Mouse (Mus musculus) layer of hippocampus, adult 11-12 months (tissue): Measurements from ENCODE around the gene Dusp22.

Experiments
- DNase-seq: peaks from one replicate; pipeline ENCODE4 v3.0.0; 2022; ENCODE audit warnings: low spot score

The Dusp22 gene

DNA sequence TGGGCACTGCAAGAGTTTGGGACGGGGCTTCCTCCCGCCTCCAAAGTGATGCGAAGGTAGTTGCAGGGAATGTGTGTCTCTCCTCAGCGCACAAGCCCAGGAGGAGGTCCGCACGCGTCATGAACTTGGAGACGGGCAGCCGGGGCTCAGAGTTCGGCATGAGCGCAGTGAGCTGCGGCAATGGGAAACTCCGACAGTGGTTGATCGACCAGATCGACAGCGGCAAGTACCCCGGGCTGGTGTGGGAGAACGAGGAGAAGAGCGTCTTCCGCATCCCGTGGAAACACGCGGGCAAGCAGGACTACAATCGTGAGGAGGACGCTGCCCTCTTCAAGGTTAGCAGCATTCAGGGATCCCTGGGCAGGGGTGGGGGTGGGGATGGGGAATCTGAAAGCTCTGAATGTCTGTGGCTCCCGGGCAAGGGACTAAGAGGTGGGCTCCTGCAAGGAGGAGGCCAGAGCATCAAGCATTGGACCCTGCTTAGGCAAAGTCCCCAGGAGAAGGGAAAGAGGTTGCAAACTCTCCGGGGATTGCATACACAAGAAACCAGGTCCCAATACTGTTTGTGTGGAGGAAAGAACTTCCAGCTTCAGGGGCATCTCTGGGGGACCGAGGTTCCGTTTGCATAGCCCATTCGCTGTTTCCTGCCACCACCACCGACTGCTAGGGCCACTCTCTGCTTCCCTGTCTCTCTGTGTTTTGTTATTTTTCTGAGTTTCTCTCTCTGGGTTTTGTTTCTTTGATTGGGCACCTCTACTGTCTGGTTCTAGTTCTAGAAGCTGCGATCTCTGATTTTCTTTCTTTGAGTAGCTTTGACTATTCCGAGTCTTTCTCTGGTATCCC, 90.9 kb downstream of the Dusp22 start:
- no peak for DNase-seq

DNA sequence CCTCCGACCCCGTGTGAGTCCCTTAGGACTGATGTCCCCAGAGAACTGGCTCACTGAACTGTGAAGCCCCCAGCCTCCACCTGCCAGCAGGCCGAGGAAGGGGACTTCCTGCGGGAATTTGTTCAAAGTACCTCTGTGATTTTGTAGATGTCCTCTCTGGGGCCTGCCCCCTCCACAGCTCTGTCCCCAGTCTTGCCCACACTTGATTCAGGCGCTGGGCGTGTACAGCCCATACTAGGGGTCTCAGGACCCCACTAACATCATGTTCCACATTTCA, 91.4 kb downstream of the Dusp22 start:
- DNase-seq, result no peak

DNA sequence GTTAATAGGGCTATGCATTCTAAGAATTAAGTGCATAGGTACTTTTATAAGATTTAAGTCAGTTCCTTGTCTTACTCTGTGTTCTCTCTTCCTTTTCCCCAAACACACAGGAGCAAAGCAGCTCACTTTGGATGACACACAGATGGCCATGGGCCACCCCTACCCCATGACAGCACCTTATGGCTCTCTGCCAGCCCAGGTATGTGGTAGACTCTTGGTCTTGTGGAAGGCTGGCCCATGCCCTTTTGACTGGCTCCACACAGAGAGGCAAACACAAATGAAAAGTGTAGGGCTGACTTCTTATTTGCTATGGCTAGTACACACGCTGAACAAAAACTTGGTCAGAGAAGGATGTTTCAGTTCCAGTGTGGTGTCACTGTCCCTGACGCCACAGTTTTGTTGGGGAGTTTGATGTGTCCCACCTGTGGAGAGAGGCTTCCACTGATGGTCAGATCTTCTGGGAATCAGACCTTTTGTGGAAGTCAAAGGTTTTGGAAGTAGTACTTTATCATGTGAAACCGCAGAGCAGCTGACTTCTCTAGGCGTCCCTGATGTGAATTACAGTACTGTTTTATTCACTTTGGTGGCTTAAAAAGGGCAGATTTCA, 92.9 kb downstream of the Dusp22 start:
- DNase-seq, result no peak

DNA sequence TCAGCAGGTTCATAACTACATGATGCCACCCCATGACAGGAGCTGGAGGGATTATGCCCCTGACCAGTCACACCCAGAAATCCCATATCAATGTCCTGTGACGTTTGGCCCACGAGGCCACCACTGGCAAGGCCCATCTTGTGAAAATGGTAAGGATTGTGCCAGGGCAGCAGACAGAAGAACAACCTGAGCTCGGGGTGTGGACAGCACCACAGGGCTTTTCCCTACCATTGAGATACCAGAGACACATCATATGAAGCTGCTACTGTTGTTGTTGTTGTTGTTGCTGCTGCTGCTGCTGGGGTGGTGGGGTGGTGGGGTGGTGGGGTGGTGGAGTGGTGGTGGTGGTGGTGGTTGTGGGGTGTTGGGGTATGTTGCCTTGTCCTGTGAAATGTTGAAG, 93.6 kb downstream of the Dusp22 start:
- no peak for DNase-seq

DNA sequence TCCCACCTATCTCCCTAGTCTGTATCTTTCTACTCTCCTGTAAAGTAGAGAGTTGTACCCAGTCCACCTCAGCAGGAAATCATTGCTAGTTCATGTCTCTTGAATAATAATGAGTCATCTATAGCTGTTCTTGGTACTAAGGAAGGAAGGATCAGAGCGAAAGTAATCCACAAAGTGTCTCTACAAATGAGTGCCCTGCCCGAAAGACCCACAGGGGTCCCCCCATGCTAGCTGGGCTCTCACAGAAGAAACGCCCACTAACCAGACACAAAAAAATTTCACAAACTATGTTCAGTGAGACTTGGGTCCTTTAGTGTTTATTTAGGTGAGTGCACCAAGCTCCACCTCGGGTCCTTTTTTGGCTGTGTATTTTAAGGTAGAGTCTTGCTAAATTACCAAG, 94.3 kb downstream of the Dusp22 start:
- no peak for DNase-seq

DNA sequence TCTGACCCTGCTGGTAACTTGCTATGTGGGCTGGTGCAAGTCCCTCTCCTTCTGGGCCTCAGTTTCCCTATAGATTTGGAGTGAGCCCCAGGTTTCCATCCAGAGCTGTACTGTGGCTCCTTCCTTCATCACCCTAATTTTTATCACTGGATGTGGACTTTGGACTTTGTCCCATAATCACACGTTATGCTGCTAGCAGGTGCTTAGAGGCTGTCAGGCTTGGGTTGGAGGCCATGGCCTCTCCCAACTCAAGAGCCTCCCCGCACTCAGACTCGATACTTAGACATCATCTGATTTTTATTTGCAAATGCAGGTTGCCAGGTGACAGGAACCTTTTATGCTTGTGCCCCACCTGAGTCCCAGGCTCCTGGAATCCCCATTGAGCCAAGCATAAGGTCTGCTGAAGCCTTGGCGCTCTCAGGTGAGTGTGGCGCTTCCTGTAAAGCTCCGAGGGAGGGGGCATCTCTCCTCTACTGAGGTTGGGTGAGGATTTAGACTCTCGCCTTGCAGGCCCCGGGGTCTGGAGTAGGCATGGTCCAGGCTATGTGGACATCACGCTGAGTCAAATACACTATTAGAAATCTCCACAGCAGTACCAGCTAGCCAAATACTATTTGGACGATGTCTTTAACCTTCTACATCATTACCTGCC, 95.2 kb downstream of the Dusp22 start:
- no peak for DNase-seq

DNA sequence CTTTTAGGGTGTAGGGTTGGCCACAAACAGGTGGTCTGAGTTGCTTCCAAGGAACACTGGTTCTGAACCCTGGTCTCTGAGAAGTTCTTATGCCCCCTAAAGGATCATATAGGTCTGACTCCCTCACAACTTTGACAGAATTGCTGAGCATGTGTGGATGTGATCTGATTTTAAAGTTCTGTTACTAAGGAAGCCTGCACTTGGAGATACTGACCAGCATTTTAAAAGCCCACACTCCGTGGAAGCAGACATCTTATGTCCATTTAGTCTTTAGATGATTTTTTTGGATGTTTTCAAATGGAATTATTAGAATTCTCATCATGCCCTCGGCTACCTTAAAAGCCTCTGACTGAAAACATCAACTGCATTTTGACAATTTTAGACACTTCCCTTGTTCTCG, 95.8 kb downstream of the Dusp22 start:
- no peak for DNase-seq

DNA sequence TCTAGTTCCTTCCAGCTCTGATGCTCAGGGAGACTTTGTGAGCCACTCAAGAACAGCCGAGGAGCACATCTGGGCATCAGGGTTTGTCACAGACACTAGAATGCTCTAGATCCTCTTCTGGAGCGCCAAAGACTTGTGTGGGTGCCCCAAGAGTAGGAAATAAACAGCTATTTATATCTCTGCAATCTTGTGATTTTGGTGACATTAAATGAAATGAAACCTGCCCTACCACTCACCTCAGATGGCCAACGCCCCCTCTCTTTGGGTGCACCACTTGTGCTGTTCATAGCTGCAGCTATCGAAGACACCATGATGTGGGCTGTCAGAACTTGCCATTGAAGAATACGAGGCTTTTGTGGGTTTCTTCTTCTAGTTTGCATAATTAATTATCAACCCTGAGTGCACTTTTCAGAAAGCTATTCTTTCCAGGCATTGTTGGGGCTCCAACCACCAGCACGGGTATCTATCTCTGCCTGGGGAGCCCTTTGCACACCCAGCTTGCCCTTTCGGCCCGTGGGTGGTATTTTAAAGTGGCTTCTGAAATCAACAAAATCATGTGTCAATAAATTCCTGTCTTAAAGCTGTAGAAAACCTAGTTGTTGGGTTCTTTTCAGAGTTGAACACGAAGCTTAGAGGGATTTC, 96.3 kb downstream of the Dusp22 start:
- no peak for DNase-seq

DNA sequence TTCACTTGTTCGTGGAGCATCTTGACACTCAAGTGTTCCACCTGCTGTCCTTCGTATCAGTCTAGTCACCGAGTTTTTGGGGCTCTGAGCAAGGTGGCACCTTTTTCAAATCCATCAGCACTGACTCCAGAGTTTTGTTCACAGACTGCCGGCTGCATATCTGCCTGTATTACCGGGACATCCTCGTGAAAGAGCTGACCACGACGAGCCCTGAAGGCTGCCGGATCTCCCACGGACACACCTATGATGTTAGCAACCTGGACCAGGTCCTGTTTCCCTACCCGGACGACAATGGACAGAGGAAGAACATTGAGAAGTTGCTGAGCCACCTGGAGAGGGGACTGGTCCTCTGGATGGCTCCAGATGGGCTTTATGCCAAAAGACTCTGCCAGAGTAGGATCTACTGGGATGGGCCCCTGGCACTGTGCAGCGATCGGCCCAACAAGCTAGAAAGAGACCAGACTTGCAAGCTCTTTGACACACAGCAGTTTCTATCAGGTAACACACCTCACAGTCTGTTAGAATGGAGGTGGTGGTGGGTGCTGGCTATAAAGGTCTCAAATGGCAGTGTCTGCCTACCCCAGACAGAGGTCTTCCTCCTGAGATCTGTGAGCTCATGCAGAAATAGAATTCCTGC, 97.6 kb downstream of the Dusp22 start:
- DNase-seq, result no peak

DNA sequence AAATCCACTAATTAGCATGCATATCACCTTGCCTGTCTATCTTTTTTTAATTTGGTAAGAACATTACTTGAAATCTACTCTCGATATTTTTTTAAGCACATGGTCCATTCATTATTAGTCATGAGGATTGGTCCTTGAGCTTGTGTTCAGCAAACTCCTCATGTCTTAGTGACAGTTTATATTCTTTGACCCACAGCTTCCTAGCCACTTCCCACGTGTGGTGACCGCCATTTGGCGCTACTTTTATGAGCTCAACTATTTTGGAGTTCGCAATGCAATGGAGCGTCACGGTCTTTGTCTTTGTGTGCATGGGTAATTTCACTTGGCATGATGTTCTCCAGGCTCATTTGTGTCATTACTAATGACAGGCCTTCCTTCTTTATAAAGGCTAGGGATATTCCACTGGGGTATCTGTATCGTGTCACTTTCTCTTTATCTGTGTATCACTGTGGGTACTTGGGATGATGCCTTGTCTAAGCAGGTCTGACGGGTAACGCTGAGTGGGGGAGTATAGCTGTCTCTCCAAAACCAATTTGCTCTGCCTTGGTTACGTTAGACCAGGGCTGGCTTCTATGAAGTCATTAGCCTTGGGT, 99.1 kb downstream of the Dusp22 start:
- DNase-seq, result no peak

DNA sequence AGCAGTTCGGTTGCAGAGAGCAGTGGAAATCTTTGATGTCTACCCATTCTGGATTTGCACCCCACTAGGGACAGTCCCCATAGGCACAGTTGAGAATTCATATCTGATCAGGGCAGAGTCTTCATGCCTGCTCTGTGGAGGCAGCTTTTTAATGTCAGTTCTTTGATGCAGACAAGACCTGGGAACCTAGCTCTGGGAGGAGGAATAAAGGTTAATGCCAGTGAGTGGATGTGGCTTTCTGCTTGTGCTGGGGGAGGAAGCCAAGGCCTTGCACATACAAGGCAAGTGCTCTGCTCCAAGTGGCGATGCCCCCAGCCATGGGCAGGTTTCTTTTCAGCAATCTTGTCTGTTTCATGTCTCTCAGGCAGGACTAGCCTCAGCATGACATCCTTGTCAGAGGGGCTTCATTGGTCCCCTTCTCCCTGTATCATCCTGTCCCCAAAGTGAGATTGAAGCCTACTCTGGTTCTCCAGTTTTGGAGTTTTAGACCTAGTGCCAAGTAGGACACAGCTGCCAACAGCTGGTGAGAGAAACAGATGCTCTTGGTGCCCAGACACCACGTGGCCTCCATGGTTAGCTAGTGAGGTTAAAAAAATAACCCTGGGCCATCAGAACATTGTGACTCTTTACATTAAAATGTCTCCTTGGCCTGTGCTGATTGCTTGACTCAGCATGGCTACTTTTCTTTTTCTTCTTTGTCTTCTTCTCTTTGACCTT, 100.7 kb downstream of the Dusp22 start:
- DNase-seq, result no peak
